Mouse (Mus musculus): Measurements from ENCODE around the gene Stx1a.

The Stx1a gene

GRCm38 (mm10) chr5:135008671-135009589, 14.4 kb upstream of the Stx1a start, which contains the start of gene Abhd11:
TSS of gene Abhd11 (plus strand) at chr5:135009152.
- peak; percentile 86 to 91 for DNase-seq (ENCODE audit: low spot score in 2 of 2)

DNA sequence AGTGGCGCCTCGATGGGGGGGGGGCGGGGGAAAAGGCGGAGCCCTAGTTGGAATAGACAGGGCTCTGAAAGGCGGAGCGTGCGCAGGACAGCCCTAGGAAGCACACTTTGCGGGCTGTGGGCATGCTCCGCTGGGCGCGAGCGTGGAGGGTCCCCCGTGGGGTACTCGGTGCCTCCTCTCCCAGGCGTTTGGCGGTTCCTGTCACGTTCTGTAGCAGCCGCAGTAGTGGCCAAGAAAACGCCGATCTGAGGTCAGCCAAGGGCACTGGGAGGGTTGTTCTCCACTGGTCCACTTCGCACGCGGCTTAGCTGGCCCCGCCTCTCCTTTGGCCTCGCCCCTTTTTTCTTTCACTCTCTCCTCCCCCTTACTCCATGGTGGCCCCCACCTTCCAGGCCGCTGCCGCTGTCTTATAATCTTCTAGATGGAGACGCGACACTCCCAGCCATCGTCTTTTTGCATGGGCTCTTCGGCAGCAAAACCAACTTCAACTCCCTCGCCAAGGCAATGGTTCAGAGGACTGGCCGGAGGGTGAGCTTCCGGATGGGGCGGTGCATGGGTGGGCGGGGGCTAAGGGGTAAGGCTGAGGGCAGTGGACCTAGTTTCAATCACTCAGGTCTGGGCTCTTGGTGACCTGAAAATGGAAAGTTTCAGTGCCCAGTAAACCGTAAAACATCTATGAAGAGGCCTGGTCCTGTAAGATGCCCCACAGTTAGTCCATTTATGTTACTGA, 13.5 kb upstream of the Stx1a start:
- peak; percentile 77 to 79 for DNase-seq (ENCODE audit: low spot score in 2 of 2)

- no peak for DNase-seq (ENCODE audit: low spot score in 2 of 2)
Measured at GRCm38 (mm10) chr5:135010320-135010709, 13.0 kb upstream of the Stx1a start.

GRCm38 (mm10) chr5:135010841-135011743, 12.2 kb upstream of the Stx1a start:
- DNase-seq (ENCODE audit: low spot score in 2 of 2): no peak

GRCm38 (mm10) chr5:135011809-135012613, 11.3 kb upstream of the Stx1a start:
- no peak for DNase-seq (ENCODE audit: low spot score in 2 of 2)

DNA sequence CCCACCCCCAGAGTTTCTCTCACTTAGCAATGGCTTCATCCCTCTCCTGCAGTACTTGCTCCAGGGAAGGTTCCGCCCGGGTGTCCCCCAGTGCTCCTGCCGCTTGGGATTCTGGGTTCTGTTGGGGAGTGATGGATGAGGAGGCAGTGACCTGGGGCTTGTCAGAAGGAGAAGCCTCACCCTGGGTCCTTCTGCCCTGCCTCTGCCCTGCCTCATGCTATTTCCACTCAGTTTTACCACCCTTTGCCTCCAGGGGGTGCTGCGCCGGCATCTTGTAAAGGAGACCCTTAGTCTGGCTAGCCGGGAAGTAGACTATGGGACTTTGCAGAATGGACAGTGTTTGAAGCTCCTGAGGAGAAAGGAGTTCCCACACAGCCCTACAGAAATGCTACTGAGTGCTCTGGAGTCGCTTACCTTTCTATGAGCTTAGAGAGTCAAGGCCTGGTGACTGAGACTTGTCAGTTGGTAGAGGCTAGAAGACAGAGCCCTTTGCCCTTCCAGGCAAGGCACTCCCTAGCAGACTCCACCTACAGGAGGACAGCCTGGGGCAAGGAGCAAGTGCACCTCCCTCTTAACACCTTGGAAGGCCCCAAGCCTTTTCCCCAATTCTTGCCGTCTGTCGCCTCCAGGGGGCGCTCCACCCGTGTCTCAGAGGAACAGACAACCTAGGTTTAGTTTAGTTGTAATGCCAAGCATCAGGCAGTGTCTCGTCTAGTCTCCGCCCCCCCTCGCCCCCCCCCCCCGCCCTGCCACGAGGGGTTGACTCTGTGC, 10.4 kb upstream of the Stx1a start:
- peak; percentile 68 to 79 for DNase-seq (ENCODE audit: low spot score in 2 of 2)

DNA sequence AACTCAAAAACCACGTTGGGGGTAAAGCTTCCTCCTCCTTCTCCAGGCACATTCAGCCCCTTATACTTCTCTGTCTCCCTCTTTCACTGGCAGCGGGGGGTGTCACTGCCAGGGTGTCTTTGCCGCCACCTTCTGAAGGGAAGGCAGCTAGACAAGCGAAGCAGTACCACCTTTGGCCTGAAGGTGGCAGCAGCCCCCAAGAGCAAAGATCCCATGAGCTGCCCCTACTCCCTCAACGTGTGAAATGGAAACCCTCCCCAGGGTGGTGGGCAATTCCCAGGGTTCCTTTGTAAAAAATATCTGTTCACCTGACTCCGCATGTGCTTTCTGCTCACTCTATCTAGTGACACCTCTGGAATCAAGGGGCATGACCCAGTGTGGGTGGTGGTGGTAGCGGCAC, 7.8 kb upstream of the Stx1a start:
- DNase-seq (ENCODE audit: low spot score in 2 of 2): peak; percentile 93 to 95

- no peak for DNase-seq (ENCODE audit: low spot score in 2 of 2)
Measured at GRCm38 (mm10) chr5:135016224-135016759, 7.0 kb upstream of the Stx1a start.

DNA sequence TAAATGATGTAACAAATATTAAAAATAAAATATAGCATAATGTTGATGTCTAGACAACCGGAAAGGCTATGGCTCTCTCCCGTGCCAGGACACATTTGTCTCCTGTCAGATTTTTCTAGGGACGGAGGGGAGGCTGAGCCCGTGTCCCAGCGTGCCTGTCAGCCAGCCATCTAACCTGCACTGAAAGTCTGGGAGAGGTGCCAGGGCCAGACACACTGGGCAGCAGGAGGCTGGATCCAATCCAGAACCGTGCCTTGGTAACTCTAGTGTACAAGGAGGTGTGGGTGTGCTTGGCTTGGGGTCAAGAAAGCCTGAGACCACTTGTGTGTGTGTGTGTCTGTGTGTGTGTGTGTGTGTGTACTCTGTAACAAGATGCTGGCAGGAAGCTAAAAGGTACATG, 1.5 kb upstream of the Stx1a start:
- no peak for DNase-seq (ENCODE audit: low spot score in 2 of 2)

- DNase-seq (ENCODE audit: low spot score in 2 of 2): no peak
Measured at GRCm38 (mm10) chr5:135024665-135025224, 1.5 kb downstream of the Stx1a start.

GRCm38 (mm10) chr5:135025899-135026298, 2.6 kb downstream of the Stx1a start:
- no peak for DNase-seq (ENCODE audit: low spot score in 2 of 2)

DNA sequence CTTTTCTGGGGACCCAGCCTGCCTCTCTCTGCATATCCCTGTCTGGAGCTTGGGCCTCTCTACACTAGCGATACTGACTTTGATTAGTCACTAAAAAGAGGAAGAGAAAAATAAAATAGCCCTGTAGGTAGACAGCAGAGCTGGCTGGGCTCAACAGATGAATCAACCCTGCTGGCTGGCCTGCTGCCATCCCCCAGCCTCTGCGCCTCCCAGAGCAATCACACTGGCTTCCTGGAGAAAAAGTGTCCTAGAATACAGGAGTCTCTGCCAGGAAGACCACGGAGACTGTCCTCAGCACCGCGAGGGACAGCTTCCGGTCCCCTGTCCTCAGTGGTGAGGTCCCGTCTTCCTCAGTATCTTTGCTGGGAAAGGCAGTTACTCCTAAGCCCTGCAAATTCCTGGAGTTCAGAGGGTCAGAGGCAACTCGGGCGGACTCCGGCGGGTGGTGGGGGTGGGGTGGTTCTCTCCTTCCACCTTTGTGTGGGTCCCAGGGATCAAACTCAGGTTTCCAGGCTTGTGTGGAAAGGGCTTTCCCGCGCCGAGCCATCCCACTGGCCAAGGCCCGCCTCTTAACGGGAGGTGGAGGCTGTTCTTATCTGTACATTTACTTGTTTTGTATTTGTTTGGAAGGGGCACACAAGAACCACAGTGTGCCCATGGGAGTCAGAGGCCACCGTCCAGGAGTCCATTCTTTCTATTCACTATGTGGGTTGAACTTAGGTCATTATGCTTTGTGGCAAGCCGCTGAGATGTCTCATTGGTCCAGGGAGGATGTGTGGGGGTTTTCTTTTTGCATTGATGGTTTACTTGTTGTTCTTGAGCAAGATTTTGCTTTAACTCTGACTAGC, 5.9 kb downstream of the Stx1a start:
- DNase-seq (ENCODE audit: low spot score in 2 of 2): no peak

DNA sequence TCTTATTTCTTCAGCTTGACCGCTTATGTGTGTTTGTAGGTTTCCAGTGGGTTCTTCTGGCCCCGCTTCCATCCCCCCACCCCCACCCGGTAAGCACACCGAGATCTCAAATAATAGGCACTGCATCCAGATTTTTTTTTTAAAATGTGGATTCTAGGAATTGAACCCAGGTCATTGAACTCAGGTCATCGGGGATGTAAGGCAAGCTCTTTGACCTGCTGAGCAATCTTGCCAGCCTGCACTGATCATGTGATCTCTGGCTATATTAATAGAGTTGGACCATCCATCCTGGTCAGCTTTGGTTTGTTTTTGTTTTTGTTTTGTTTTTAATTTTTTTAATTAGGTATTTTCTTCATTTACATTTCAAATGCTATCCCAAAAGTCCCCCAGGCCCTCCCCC, 9.3 kb downstream of the Stx1a start:
- no peak for DNase-seq (ENCODE audit: low spot score in 2 of 2)

- no peak for DNase-seq (ENCODE audit: low spot score in 2 of 2)
Measured at GRCm38 (mm10) chr5:135034593-135034992, 11.3 kb downstream of the Stx1a start.

GRCm38 (mm10) chr5:135035608-135036359, 12.5 kb downstream of the Stx1a start:
- no peak for DNase-seq (ENCODE audit: low spot score in 2 of 2)

DNA sequence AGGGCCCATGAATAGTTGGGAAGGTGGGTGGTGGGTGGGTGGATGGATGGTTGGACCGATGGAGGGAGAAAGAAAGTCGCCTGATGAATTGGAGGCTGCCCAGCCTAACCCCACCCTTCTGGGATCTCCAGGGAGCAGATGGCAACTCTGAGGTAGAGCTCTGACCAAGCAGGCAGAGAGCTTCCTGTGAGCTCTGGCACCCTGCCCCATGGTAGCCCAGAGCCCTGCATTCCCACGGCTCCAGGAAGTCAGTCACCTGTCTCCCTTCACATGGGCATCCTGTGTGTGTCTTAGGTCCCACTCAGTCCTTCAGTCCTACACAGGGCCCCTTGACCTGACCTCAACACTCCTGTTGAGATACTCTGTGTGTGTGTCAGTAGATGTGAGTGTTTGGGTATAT, 14.7 kb downstream of the Stx1a start:
- DNase-seq (ENCODE audit: low spot score in 2 of 2): no peak

DNA sequence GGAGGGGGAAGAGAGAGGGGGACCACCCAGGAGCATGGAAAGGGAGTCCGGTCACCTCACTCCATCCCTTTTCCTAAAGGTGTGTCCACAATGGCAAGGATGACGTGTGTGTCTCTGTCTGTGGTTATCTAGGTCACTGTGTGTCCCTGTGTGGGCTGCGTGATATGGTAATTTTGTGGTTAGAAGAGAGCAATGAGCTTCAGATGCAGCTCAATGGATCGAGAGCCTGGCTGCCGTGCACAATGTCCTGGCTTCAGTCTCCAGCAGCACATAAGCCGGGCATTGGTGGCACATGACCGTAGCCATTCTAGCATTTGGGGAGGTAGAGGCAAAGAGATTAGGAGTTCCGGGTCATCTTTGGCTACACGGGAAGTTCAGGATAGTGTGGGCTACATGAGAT, 16.3 kb downstream of the Stx1a start:
- no peak for DNase-seq (ENCODE audit: low spot score in 2 of 2)

- no peak for DNase-seq (ENCODE audit: low spot score in 2 of 2)
Measured at GRCm38 (mm10) chr5:135040059-135040458, 16.8 kb downstream of the Stx1a start.

All from frontal cortex, postnatal 25 days (tissue).